Mouse (Mus musculus): Measurements from ENCODE around the gene Cdc34b.

- TF ChIP-seq EP300 (optimal IDR thresholded peaks at IDR 0.05) (no peak), CTCF (IDR thresholded peaks at IDR 0.05; ENCODE audit: low read depth) (no peak)
These were observed 18.8 kb downstream of the Cdc34b start for GRCm38 (mm10) chr11:94760364-94760763.

All from stomach, postnatal 0 days (tissue).